9 mouse cellular contexts compared by ENCODE assay signal in the genomic region with DNA sequence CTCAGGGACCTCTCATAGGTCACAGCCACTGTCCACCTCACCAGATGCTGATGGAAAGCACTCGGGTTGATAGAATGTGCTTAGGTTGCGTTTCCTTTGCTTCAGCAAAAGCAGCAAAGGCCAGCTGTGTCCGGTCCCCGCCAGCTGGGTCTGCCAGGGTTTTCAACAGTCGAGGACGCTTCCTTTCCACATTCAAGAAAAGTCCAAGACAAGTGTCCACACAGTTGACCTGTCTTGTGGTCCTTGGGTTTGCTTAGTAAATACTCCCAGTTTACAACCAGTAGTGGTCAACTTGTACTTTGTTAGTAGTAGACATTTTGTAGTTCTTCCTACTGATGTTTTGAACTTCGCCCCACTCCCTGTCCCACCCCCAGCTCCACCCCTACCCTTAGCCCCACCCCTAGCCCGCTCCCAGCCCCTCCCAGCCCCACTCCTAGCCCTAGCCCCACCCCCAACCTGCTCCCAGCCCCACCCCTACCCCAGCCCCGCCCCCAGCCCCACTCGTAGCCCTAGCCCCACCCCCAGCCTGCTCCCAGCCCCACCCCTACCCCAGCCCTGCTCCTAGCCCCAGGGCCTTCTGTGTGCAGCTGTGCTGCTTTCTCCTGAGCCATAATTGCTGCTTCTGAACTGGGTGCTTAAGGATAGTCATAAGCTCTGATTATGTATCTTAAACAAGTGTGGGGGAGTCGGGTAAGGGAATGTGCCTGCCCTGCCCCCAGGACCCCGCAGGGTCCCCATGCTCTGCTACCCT. TPM values are rescaled to one million over a fixed set of nuclear protein-coding genes. Genes with fewer than 3 reads are reported as not detected.
A peak's percentile ranks its signal among the peaks of the same experiment; 100 is the strongest.
DNase-seq lines count a peak whose midpoint lies in the region; ATAC-seq lines count a peak whose summit lies in the region.
"Had no signal": no experiment of that assay in that cellular context is flagged by ENCODE, and none has a peak within 500 bp of the region (broad histone marks: within the 10 kb centered on the region; RNA-seq: fewer than 3 reads in every experiment).

No protein-coding gene starts in this region.

- peaks cover 57% of the 10 kb centered on the region for H3K36me3 ChIP-seq in lung, embryonic 15.5 days

- H3K9ac ChIP-seq in lung, embryonic 15.5 days = no peak overlapping the region

- H3K4me2 ChIP-seq in lung, embryonic 15.5 days = no peak overlapping the region

- H3K9me3 ChIP-seq in lung, embryonic 15.5 days = no peaks in the 10 kb centered on the region

- H3K27ac ChIP-seq in lung, embryonic 15.5 days = peak overlapping the region; percentile 67

- peak; percentile 52 to 54 for DNase-seq in heart, adult 18-20 months
- no peak for DNase-seq in heart, postnatal 25 days (ENCODE audit: low spot score)
- peak; percentile 36 for DNase-seq in forelimb bud, embryonic 11.5 days (ENCODE audit: low read depth, low spot score)
- DNase-seq in kidney, adult 9 months = peak; percentile 72
- DNase-seq in testis, postnatal 14 days (ENCODE audit: low spot score) = peak; percentile 41
- no peak for DNase-seq in right cerebral cortex, postnatal 4 days

- H3K27me3 ChIP-seq in lung, embryonic 15.5 days = no peaks in the 10 kb centered on the region

- WGBS in lung, embryonic 15.5 days = 55% methylated on average over 12 of the region's 12 CpGs

- peaks cover 9% of the 10 kb centered on the region for H3K4me1 ChIP-seq in lung, embryonic 15.5 days

- intact Hi-C loops in heart, postnatal 25 days (cut with DNase I) = no loop called here

- H3K4me3 ChIP-seq in lung, embryonic 15.5 days = no peak overlapping the region
- H3K4me3 ChIP-seq: megakaryocyte, embryonic 14.5 days had no signal

- peak; percentile 61; the same call in 1 of the 2 replicates for ATAC-seq in lung, embryonic 15.5 days (ENCODE audit: borderline replicate concordance, extremely low read depth, low FRiP score, low TSS enrichment)
- ATAC-seq in frontal cortex, adult (ENCODE audit: low TSS enrichment) = no peak

RNA-seq across cellular contexts. Expression of gene Wdsub1, which starts 41.0 kb away (rescaled TPM):
- 10 to 100 TPM; 18.6 to 19.2 TPM for total RNA-seq in heart, adult 18-20 months (2021)
- 10 to 100 TPM; 21.3 to 21.5 TPM for total RNA-seq in heart, postnatal 25 days (2021)
- 34.7 and 35.6 TPM in 2 replicates for polyA plus RNA-seq in lung, embryonic 15.5 days (2015; fragmentation: Nextera tagmentation; extraction: Ambion mirVana)

Comparison
In these comparisons a context has a peak if more than half of its experiments do, and no peak if none do; other contexts are left out.
1. DNase-seq: peak in heart, adult 18-20 months (2 of 2), forelimb bud, embryonic 11.5 days (single experiment), kidney, adult 9 months (single experiment) and testis, postnatal 14 days (single experiment); none in heart, postnatal 25 days (single experiment) and right cerebral cortex, postnatal 4 days (single experiment).